Comparison of ENCODE assay signal across 25 mouse cellular contexts in genomic region chr9:118455188-118455845, GRCm38 (mm10). TPM values are rescaled to one million over a fixed set of nuclear protein-coding genes. Genes with fewer than 3 reads are reported as not detected.
DNase-seq lines count a peak whose midpoint lies in the region; ATAC-seq and TF ChIP-seq lines count a peak whose summit lies in the region.
"Had no signal": no experiment of that assay in that cellular context is flagged by ENCODE, and none has a peak within 500 bp of the region (broad histone marks: within the 10 kb centered on the region; RNA-seq: fewer than 3 reads in every experiment).

No protein-coding gene starts in this region.

- no peak overlapping the region for H3K27ac ChIP-seq in forebrain, embryonic 16.5 days (ENCODE audit: low read length)
- H3K27ac ChIP-seq in hindbrain, postnatal 0 days = no peak overlapping the region
- no peak overlapping the region for H3K27ac ChIP-seq in intestine, postnatal 0 days (ENCODE audit: low read depth, low read length)
- H3K27ac ChIP-seq: hindbrain, embryonic 15.5 days; kidney, embryonic 15.5 days; liver, embryonic 15.5 days; midbrain, embryonic 13.5 days; neural tube, embryonic 12.5 days had no signal

- peak; percentile 93 for ATAC-seq in forebrain, embryonic 16.5 days
- no peak for ATAC-seq in hindbrain, postnatal 0 days
- no peak for ATAC-seq in intestine, postnatal 0 days
- ATAC-seq: intestine, embryonic 16.5 days; midbrain, embryonic 13.5 days; Patski had no signal

- peaks cover 9% of the 10 kb centered on the region; the same call in 1 of the 2 replicates for H3K27me3 ChIP-seq in forebrain, embryonic 16.5 days (replicated peaks; ENCODE audit: control insufficient read depth, insufficient read depth, low read length)
- H3K27me3 ChIP-seq in hindbrain, postnatal 0 days (ENCODE audit: insufficient read depth, low read length) = no peaks in the 10 kb centered on the region
- no peaks in the 10 kb centered on the region for H3K27me3 ChIP-seq in intestine, postnatal 0 days (replicated peaks; ENCODE audit: control insufficient read depth, insufficient read depth, low read length)
- H3K27me3 ChIP-seq: hindbrain, embryonic 15.5 days; liver, embryonic 15.5 days; midbrain, embryonic 13.5 days; neural tube, embryonic 12.5 days; Patski had no signal

- H3K36me3 ChIP-seq in forebrain, embryonic 16.5 days (ENCODE audit: control insufficient read depth, insufficient read depth) = no peaks in the 10 kb centered on the region
- H3K36me3 ChIP-seq in hindbrain, postnatal 0 days (ENCODE audit: insufficient read depth, low read length) = no peaks in the 10 kb centered on the region
- no peaks in the 10 kb centered on the region for H3K36me3 ChIP-seq in intestine, postnatal 0 days (ENCODE audit: control insufficient read depth, insufficient read depth)
- H3K36me3 ChIP-seq: hindbrain, embryonic 15.5 days; kidney, embryonic 15.5 days; liver, embryonic 15.5 days; midbrain, embryonic 13.5 days; neural tube, embryonic 12.5 days had no signal

- H3K4me3 ChIP-seq in forebrain, embryonic 16.5 days (replicated peaks; ENCODE audit: low read length) = no peak overlapping the region
- no peak overlapping the region for H3K4me3 ChIP-seq in hindbrain, postnatal 0 days (ENCODE audit: low read length)
- H3K4me3 ChIP-seq in intestine, postnatal 0 days (ENCODE audit: low read depth, low read length) = no peak overlapping the region
- H3K4me3 ChIP-seq: hindbrain, embryonic 15.5 days; kidney, embryonic 15.5 days; liver, embryonic 15.5 days; megakaryocyte, embryonic 14.5 days; midbrain, embryonic 13.5 days; neural tube, embryonic 12.5 days had no signal

- no peak for TF ChIP-seq CTCF in hindbrain, postnatal 0 days (IDR thresholded peaks at IDR 0.05; ENCODE audit: low read depth)
- TF ChIP-seq CTCF in intestine, postnatal 0 days (IDR thresholded peaks at IDR 0.05; ENCODE audit: low read depth) = no peak

- no peak overlapping the region for H3K4me2 ChIP-seq in forebrain, embryonic 16.5 days (ENCODE audit: low read length)
- no peak overlapping the region for H3K4me2 ChIP-seq in hindbrain, postnatal 0 days (ENCODE audit: low read depth, low read length)
- no peak overlapping the region for H3K4me2 ChIP-seq in intestine, postnatal 0 days (replicated peaks; ENCODE audit: low read depth)
- H3K4me2 ChIP-seq: heart, embryonic 11.5 days; hindbrain, embryonic 15.5 days; kidney, embryonic 15.5 days; liver, embryonic 15.5 days; midbrain, embryonic 13.5 days; neural tube, embryonic 12.5 days had no signal

- peaks cover 8% of the 10 kb centered on the region; the same call in 1 of the 2 replicates for H3K4me1 ChIP-seq in forebrain, embryonic 16.5 days (replicated peaks; ENCODE audit: control insufficient read depth, insufficient read depth, low read length)
- H3K4me1 ChIP-seq in hindbrain, postnatal 0 days (ENCODE audit: insufficient read depth, low read length) = peaks cover 5% of the 10 kb centered on the region; the same call in 1 of the 2 replicates
- H3K4me1 ChIP-seq in intestine, postnatal 0 days (replicated peaks; ENCODE audit: control insufficient read depth, insufficient read depth, low read length) = no peaks in the 10 kb centered on the region
- H3K4me1 ChIP-seq: hindbrain, embryonic 15.5 days; kidney, embryonic 15.5 days; liver, embryonic 15.5 days; neural tube, embryonic 12.5 days had no signal

- peak; percentile 6 to 8 for DNase-seq in left cerebral cortex, postnatal 14 days (ENCODE audit: low spot score in 2 of 2)
- no peak for DNase-seq in left cerebral cortex, postnatal 4 days
- DNase-seq in brain, adult 2 months (ENCODE audit: low read depth, low spot score) = peak; percentile 63
- DNase-seq in layer of hippocampus, adult 9-10 months (ENCODE audit: low spot score) = peak; percentile 29
- DNase-seq in adrenal gland, adult 2 months = no peak
- DNase-seq in hindbrain, postnatal 0 days (ENCODE audit: low spot score) = no peak
- DNase-seq: cerebellum, adult 8-10 months; cerebellum, postnatal 36 days; gastrocnemius, postnatal 10 days; kidney, postnatal 36 days; liver; thymus, postnatal 4 days had no signal

- 45% methylated on average over 9 of the region's 9 CpGs for WGBS in forebrain, embryonic 16.5 days
- WGBS in hindbrain, postnatal 0 days = 51% methylated on average over 9 of the region's 9 CpGs
- WGBS in intestine, postnatal 0 days = 50% methylated on average over 9 of the region's 9 CpGs

- intact Hi-C loops in left cerebral cortex, postnatal 14 days (cut with DNase I) = no loop called here
- intact Hi-C loops in left cerebral cortex, postnatal 4 days (cut with DNase I) = no loop called here

- H3K9ac ChIP-seq in forebrain, embryonic 16.5 days (replicated peaks; ENCODE audit: low read depth, low read length) = no peak overlapping the region
- H3K9ac ChIP-seq in hindbrain, postnatal 0 days (replicated peaks; ENCODE audit: low read length) = no peak overlapping the region
- H3K9ac ChIP-seq in intestine, postnatal 0 days (ENCODE audit: low read depth, low read length) = no peak overlapping the region
- H3K9ac ChIP-seq: hindbrain, embryonic 15.5 days; kidney, embryonic 15.5 days; liver, embryonic 15.5 days; midbrain, embryonic 13.5 days; neural tube, embryonic 12.5 days had no signal

- H3K9me3 ChIP-seq in forebrain, embryonic 16.5 days (ENCODE audit: control insufficient read depth, low read length) = no peaks in the 10 kb centered on the region
- H3K9me3 ChIP-seq in hindbrain, postnatal 0 days (ENCODE audit: low read length) = no peaks in the 10 kb centered on the region
- no peaks in the 10 kb centered on the region for H3K9me3 ChIP-seq in intestine, postnatal 0 days (ENCODE audit: control insufficient read depth)
- H3K9me3 ChIP-seq: hindbrain, embryonic 15.5 days; kidney, embryonic 15.5 days; liver, embryonic 15.5 days; megakaryocyte, embryonic 14.5 days; midbrain, embryonic 13.5 days; neural tube, embryonic 12.5 days had no signal

RNA-seq across cellular contexts. Expression of gene Eomes, which starts 22.7 kb away (rescaled TPM):
- under 1 TPM; 0.24 to 0.38 TPM for total RNA-seq in left cerebral cortex, postnatal 14 days (2021)
- total RNA-seq in left cerebral cortex, postnatal 4 days (2021) = 1 to 10 TPM; 1.2 to 3.2 TPM
- polyA plus RNA-seq in forebrain, embryonic 16.5 days (2015; fragmentation: Nextera tagmentation; extraction: Ambion mirVana) = 18.0 and 24.4 TPM in 2 replicates
- total RNA-seq in adrenal gland, adult 2 months (2021) = under 1 TPM; 0.17 to 0.37 TPM
- polyA plus RNA-seq in adrenal gland, adult 2 months (2012; rRNA removed) = 0.29 and 0.31 TPM in 2 replicates
- total RNA-seq in hindbrain, postnatal 0 days (2014; rRNA removed) = 16.2 and 19.4 TPM in 2 replicates
- 8.6 and 8.9 TPM in 2 replicates for polyA plus RNA-seq in hindbrain, postnatal 0 days (2015; fragmentation: Nextera tagmentation; extraction: Ambion mirVana)
- polyA plus RNA-seq in intestine, postnatal 0 days (2015; fragmentation: Nextera tagmentation; extraction: Ambion mirVana) = not detected in 2 replicates
- total RNA-seq: gastrocnemius, postnatal 10 days; granulocyte monocyte progenitor cell, adult 5-6 weeks had no signal
- polyA plus RNA-seq: heart, postnatal 0 days; kidney, embryonic 15.5 days; liver, embryonic 15.5 days had no signal

RNA-seq across cellular contexts. Expression of gene Golga4, which starts 50.8 kb away (rescaled TPM):
- total RNA-seq in left cerebral cortex, postnatal 14 days (2021) = 10 to 100 TPM; 80.3 to 88.2 TPM
- total RNA-seq in left cerebral cortex, postnatal 4 days (2021) = 10 to 100 TPM; 79.6 to 81.9 TPM
- 51.3 and 57.4 TPM in 2 replicates for polyA plus RNA-seq in forebrain, embryonic 16.5 days (2015; fragmentation: Nextera tagmentation; extraction: Ambion mirVana)
- total RNA-seq in adrenal gland, adult 2 months (2021) = 100 to 1,000 TPM; 109 to 121 TPM
- 5.9 and 11.5 TPM in 2 replicates for polyA plus RNA-seq in adrenal gland, adult 2 months (2012; rRNA removed)
- 34.1 and 36.8 TPM in 2 replicates for total RNA-seq in hindbrain, postnatal 0 days (2014; rRNA removed)
- 25.8 and 27.2 TPM in 2 replicates for polyA plus RNA-seq in hindbrain, postnatal 0 days (2015; fragmentation: Nextera tagmentation; extraction: Ambion mirVana)
- 52.5 and 57.4 TPM in 2 replicates for polyA plus RNA-seq in intestine, postnatal 0 days (2015; fragmentation: Nextera tagmentation; extraction: Ambion mirVana)

Comparison
In these comparisons a context has a peak if more than half of its experiments do, and no peak if none do; other contexts are left out.
1. DNase-seq: peak in left cerebral cortex, postnatal 14 days (2 of 2), brain, adult 2 months (single experiment) and layer of hippocampus, adult 9-10 months (single experiment); none in left cerebral cortex, postnatal 4 days (single experiment), adrenal gland, adult 2 months (single experiment) and hindbrain, postnatal 0 days (single experiment).